Mouse (Mus musculus) embryonic fibroblast, embryonic 13.5 days (primary cell): ENCODE results near the gene Tle6.

Experiments used
- CTCF ChIP-seq: IDR thresholded peaks from 2 replicates; pipeline ENCODE4 v1.5.1; 2011; ENCODE audit warnings: mild to moderate bottlenecking, control low read depth, low read length, moderate library complexity, borderline replicate concordance; ENCODE audit not compliant: insufficient read depth
- POLR2A ChIP-seq: IDR thresholded peaks from 2 replicates; pipeline ENCODE4 v1.6.1; 2011; ENCODE audit warnings: low read depth, mild to moderate bottlenecking, control low read depth, low read length, moderate library complexity

DNA sequence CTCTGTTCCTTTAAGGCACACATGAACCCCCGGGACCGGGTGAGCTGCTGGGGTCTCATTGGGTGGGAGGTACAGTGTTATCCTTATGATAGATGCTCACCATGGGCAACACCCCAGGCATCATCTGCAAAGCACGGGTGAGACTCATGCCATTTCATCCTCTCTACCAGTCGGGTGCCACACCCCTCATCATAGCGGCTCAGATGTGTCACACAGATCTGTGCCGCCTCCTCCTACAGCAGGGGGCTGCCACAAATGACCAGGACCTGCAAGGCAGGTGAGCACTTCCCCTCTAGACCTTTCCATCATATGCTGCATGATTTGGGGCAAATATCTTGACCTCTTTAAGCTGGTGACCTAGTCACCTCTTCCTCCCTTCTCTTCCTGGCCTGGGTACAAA lies 37.2 kb upstream of the Tle6 start:
- TF ChIP-seq POLR2A (no peak), CTCF (no peak)
